Mouse (Mus musculus) heart, adult 18-20 months (tissue): ENCODE results near the gene Cadm2. TPM values are rescaled to one million over a fixed set of nuclear protein-coding genes. Genes with fewer than 3 reads are reported as not detected.

Source experiments
- DNase-seq, 2 experiments: peaks; one replicate each; pipeline ENCODE4 v3.0.0; 2021 to 2022; ENCODE audit warnings: mixed read lengths in 1 of 2
- total RNA-seq, 2 experiments: library from RNA; stranded (reverse); gene quantifications; 2 replicates each; pipeline ENCODE4 v1.2.3; 2021

The Cadm2 gene
- total RNA-seq, 2 experiments from 2014 or later: 0.51 to 0.62 TPM

- no peak for DNase-seq
Measured at GRCm38 (mm10) chr16:67509079-67509478, 111.6 kb downstream of the Cadm2 start.

GRCm38 (mm10) chr16:67482542-67482941 is 138.2 kb downstream of the Cadm2 start:
- no peak for DNase-seq

GRCm38 (mm10) chr16:67467041-67467440 is 153.7 kb downstream of the Cadm2 start:
- no peak for DNase-seq

- DNase-seq: no peak
Measured at GRCm38 (mm10) chr16:67436301-67436700, 184.4 kb downstream of the Cadm2 start.

- no peak for DNase-seq
Measured at GRCm38 (mm10) chr16:67425371-67425770, 195.3 kb downstream of the Cadm2 start.

- no peak for DNase-seq
Measured at GRCm38 (mm10) chr16:67410926-67411325, 209.8 kb downstream of the Cadm2 start.

GRCm38 (mm10) chr16:67410482-67410881 is 210.2 kb downstream of the Cadm2 start:
- DNase-seq: no peak

- no peak for DNase-seq
Measured at GRCm38 (mm10) chr16:67367745-67368144, 253.0 kb downstream of the Cadm2 start.

- no peak for DNase-seq
Measured at GRCm38 (mm10) chr16:67348011-67348410, 272.7 kb downstream of the Cadm2 start.

- no peak for DNase-seq
Measured at GRCm38 (mm10) chr16:67347561-67347960, 273.1 kb downstream of the Cadm2 start.

GRCm38 (mm10) chr16:67346621-67347290 is 274.0 kb downstream of the Cadm2 start:
- DNase-seq: no peak

GRCm38 (mm10) chr16:67344194-67344593 is 276.5 kb downstream of the Cadm2 start:
- DNase-seq: no peak

GRCm38 (mm10) chr16:67311033-67311432 is 309.7 kb downstream of the Cadm2 start:
- DNase-seq: no peak

- DNase-seq: no peak
Measured at GRCm38 (mm10) chr16:67284664-67285063, 336.0 kb downstream of the Cadm2 start.

- DNase-seq: no peak
Measured at GRCm38 (mm10) chr16:67243598-67243997, 377.1 kb downstream of the Cadm2 start.

GRCm38 (mm10) chr16:67234862-67235261 is 385.8 kb downstream of the Cadm2 start:
- DNase-seq: no peak

GRCm38 (mm10) chr16:67226696-67227095 is 394.0 kb downstream of the Cadm2 start:
- DNase-seq: no peak

- no peak for DNase-seq
Measured at GRCm38 (mm10) chr16:67203329-67203728, 417.4 kb downstream of the Cadm2 start.

- DNase-seq: no peak
Measured at GRCm38 (mm10) chr16:67192852-67193415, 427.8 kb downstream of the Cadm2 start.

GRCm38 (mm10) chr16:67192395-67192794 is 428.3 kb downstream of the Cadm2 start:
- no peak for DNase-seq

- no peak for DNase-seq
Measured at GRCm38 (mm10) chr16:67186322-67186721, 434.4 kb downstream of the Cadm2 start.

GRCm38 (mm10) chr16:67182958-67183357 is 437.8 kb downstream of the Cadm2 start:
- DNase-seq: no peak

- no peak for DNase-seq
Measured at GRCm38 (mm10) chr16:67175386-67175785, 445.3 kb downstream of the Cadm2 start.

GRCm38 (mm10) chr16:67162211-67162790 is 458.4 kb downstream of the Cadm2 start:
- no peak for DNase-seq
